Mouse (Mus musculus) monocyte, adult 59 days (primary cell): ENCODE results near the gene Nelfcd. TPM values are rescaled to one million over a fixed set of nuclear protein-coding genes. Genes with fewer than 3 reads are reported as not detected.

ENCODE experiments used
- total RNA-seq, 2 experiments: library from RNA; stranded (reverse); gene quantifications; one replicate each; pipeline ENCODE4 v1.2.4; 2023

Nelfcd gene
- 10 to 100 TPM; 39.4 to 49.4 TPM for total RNA-seq

DNA sequence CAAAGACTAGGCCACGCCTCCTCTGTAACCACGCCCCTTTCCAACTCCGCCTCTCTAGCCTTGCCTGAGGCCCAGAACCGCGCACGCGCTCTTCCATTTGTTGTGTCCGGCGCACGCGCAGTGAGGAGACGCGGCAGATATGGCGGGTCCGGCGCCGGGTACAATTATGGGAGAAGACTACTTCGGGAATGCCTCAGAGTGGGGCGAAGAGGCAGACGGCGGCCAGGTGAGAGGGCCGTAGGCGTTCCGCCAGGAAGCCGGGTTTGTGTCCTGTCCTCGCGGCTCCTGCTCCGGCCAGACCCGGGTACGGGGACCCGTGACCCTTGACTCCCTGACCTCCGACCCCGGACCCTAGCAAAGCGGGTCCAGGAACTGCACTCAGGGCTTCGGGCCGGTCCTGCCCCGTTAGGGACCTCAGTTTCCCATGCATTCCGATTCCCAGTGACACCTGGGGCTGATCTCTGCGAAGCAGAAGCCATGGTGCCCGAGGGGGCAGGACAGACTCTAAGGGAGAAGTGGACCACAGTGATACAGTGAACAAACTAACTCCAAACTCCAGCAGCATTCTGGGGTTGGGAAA lies at the start of gene Nelfcd:
Nelfcd (plus strand) TSS at position 74 of the 580 bp plus-strand sequence.

DNA sequence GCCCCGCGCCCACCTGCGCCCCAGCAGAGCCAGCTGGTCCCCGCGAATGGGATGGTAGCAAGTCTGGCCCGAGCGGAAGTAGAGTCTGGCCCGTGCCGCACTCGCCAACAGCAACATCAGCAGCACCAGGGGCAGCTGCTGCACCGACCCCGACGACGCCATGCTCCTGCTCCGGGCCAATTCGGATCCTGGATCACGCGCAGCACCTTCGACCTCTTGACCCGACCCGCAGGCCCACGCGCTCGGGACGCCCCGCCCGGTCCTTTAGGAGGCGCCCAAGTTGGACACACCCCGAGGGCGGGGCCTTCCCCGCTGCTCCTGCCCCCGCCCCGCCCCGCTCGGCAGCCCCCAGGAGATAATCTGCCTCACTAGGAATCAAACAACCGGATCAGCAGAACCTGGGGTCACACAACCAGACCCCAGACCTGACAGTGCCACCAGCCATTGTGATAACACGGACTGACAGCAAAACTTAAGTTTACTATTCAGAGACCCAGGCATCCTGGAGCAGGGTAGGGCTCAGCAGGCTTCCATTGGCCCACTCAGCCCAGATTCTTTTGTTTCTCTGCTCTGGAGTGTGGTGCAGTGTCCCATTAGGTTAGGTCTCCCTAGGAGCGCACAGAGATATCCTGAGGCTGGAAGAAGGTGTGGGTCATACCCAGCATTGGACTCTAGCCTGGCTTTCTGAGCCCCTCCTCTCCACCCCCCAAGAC lies 23.3 kb downstream of the Nelfcd start, which contains the start of gene Ctsz:
Ctsz (minus strand) TSS at position 303 of the 713 bp plus-strand sequence.

GRCm38 (mm10) chr2:174450353-174450752 lies 34.7 kb downstream of the Nelfcd start, which contains the start of gene Tubb1:
TSS of gene Tubb1 (plus strand) at chr2:174450695.

DNA sequence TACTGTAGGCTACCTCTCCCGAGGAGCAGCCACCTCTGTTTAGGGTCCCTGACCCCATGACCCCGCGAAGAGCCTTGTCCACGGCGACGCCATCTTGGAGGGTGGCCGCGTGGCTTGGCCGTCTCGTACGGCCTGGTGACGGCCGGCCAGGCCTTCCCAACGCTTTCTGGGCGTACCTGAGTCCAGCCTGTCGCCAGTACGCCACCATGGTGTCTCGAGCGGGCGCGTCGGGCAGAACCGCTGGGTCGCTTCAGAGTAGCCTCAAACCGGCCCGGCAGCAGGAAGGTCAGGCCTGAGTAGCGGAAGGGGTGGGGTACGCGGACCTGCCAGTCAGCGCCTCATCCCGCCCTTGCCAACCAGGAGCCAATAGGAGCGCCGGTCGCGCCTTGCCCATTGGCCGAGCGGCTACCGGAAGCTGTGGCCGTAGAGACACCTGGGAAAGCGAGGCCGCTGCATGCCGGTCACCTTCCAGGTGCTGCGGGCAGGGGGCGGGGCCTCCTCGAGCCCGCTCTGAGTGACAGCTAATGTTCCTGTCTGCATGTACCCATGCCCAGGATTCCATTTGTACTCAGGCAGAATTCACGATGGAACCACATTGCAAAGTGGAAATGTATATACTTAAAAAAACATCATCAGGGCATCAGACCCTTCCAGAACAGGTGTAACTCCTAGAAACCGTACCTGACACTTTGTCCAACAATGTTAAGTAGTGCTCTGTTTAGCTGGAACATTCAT lies 48.4 kb downstream of the Nelfcd start, which contains the start of gene Atp5e:
Atp5e (minus strand) TSS at position 317 of the 735 bp plus-strand sequence.

GRCm38 (mm10) chr2:174472818-174473549 lies 57.4 kb downstream of the Nelfcd start, which contains the start of gene Prelid3b:
TSS of gene Prelid3b (minus strand) at chr2:174473081.

Other genes with a start within 250 kb of the Nelfcd start
- gene Gnas, start 131.5 kb upstream of the Nelfcd start, total RNA-seq, result 100 to 1,000 TPM; 543 to 547 TPM
- under 1 TPM in 1 of 2 experiments, not detected in 1; 0.45 TPM for gene Gm20721, start 69.1 kb upstream of the Nelfcd start, total RNA-seq
- gene Ctsz, start 23.2 kb downstream of the Nelfcd start, total RNA-seq, result 100 to 1,000 TPM; 525 to 543 TPM
- not detected for gene Tubb1, start 34.9 kb downstream of the Nelfcd start, total RNA-seq
- gene Atp5e, start 48.3 kb downstream of the Nelfcd start, total RNA-seq, result 100 to 1,000 TPM; 190 to 197 TPM
- 10 to 100 TPM; 48.9 to 54.9 TPM for gene Prelid3b, start 57.3 kb downstream of the Nelfcd start, total RNA-seq
- 1 to 10 TPM; 1.1 to 1.7 TPM for gene Zfp831, start 227.7 kb downstream of the Nelfcd start, total RNA-seq